Mouse (Mus musculus) CD4-positive helper T cell, adult 2 months (primary cell): Measurements from ENCODE around the gene Spin1.
"Not testable (repeated sequence)": the region's sequence is repeated elsewhere in the genome, so short reads cannot be mapped to it uniquely, and the experiment has no call there.

ENCODE experiments used
- DNase-seq: peaks from one replicate; pipeline ENCODE4 v3.0.0-alpha.2; 2012; ENCODE audit warnings: low read depth, missing footprints, low spot score

The Spin1 gene

DNA sequence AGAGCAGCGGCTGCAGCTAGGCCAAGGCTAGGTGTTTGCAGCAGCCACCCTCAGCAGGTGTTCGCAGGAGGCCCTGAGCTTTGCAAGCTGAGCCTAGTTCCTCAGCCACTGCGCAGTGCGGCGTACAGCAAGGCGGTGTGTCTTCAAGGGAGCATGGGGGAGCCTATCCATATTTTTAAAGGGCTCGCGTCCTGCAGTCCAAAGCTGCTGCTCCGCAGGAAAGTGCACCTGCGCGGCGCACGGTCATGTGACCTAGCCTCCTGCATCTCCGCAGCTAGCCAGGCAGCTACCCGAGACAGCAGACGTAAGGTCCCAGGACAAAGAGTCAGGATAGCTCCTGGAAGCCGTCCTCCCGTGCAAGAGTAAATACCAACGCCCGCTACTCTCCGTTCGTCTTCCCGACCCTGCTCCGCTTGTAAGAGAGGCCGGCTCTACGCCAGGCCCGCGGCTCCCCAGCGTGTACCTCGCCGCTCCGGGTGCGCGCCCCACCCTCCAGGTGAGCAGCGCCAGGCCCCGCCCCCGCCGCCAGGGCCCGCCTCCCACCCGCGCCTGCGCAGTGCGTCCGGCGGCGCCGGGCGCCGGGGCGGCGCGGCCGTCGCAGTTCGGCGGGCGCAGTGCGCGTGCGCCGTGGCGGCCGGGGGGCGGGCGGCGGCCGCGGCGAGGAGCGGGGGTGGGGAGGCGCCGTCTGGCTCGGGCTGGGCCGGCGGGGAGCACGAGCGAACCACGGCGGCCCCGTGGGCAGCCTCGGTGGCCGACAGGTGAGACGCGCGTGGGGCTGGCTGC is at the start of gene Spin1:
Gene Spin1 (plus strand): TSS at position 648 of the 783 bp plus-strand sequence.
- peak; percentile 86 for DNase-seq

DNA sequence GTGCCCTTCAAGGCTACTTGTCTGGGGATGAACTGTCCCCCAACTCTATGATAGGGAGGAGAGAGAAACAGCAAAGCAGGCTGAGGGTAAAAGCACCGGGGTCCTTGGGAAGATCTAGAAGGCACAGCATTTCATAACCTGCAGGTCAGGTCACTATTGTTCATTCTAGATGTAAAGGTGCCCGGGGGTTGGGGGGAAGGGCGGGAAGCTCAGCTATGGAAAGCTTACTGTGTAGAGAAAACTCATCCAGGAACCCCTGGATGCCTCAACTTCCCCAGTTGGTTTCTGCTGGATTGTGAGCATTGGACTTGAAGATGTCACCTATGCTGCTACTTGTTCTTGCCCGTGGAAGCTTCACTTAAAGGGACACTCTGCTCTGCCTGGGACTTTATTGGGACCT is 49.7 kb upstream of the Spin1 start:
- DNase-seq = no peak

DNA sequence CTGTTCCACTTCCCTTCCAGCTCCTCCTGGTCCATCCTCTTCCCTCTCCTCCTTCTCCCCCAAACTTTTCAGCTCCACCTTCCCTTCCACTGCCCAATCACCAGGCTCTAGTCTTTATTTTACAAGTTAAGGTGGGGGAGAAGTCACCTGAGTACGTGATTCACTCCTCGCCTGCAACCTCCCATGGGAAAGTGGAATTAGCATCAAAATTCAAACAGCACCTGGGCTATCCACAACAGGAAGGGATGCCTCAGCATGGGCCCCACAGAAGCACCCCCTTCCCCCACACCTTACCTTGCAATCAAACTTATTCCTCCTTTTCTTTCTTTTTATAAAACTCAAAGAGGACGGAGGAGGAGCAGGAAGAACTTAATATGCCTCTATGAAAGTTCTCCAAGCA is 48.3 kb upstream of the Spin1 start:
- no peak for DNase-seq

GRCm38 (mm10) chr13:51063024-51063423 is 37.7 kb upstream of the Spin1 start:
- DNase-seq = no peak

GRCm38 (mm10) chr13:51063721-51064120 is 37.0 kb upstream of the Spin1 start:
- DNase-seq = no peak

DNA sequence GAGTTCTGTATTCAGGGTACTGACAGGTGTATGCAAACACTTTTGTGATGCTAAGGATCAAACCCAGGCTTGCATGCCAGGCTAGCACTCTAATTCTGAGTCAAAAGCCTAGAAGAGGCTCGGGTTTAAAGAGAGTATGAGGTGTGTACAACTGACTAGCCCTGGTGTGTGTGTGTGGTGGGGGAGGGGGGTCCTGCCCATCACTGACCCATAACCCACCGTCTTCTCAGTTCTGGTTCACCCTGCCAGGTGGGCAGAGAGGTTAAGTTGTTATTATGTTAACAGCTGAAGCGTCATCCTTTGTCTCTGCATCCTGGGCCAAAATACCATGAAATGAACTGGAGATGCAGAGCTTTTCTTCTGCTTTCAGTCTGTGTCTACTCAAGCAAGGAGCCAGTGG is 36.3 kb upstream of the Spin1 start:
- DNase-seq = no peak

- DNase-seq = no peak
Measured at GRCm38 (mm10) chr13:51071063-51071680, 29.5 kb upstream of the Spin1 start.

DNA sequence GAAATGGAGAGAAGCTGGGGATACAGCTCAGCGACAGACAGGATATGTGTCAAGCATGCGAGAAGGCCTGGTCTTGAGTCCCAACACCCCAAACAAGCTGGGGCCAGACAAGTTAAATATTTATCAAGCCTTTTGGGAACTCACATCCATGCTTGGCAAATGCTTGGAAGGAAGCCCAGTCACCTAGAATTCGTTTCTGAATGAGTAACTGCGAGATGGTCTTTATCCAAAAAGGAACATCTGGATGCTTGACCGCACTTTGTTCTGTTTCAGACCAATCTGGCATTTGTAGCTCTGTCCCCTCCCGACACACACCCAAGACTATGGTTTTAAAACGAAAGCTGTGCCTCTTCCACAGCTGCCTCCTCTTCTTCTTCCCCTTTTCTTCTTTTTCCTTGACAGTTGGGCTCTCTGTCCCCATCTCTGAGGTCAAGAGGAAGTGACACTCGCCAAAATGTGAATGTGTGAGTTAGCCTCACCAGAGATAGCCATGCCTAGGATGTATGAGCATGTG is 28.9 kb upstream of the Spin1 start:
- no peak for DNase-seq

- DNase-seq = no peak
Measured at GRCm38 (mm10) chr13:51072917-51073843, 27.5 kb upstream of the Spin1 start.

GRCm38 (mm10) chr13:51074081-51074680 is 26.5 kb upstream of the Spin1 start:
- no peak for DNase-seq

GRCm38 (mm10) chr13:51076191-51076590 is 24.5 kb upstream of the Spin1 start:
- DNase-seq = not testable (repeated sequence)

- not testable (repeated sequence) for DNase-seq
Measured at GRCm38 (mm10) chr13:51078586-51078985, 22.1 kb upstream of the Spin1 start.

DNA sequence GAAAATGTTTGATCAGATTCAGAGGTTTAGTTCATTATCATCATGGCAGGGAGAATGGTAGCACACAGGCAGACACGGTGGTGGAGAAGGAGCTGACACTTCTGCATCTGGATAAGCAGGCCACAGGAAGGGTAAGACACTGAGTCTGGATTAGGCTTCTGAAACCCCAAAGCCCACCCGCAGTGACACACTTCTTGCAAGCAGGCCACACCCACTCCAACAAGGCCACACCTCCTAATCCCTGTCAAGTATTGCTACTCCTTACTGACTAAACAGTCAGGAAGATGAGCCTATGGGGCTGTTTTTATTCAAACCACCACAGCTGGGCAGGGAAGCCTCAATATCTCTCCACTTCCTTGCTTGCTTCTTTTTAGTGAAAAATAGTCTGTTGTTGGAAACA is 19.9 kb upstream of the Spin1 start:
- DNase-seq = no peak

DNA sequence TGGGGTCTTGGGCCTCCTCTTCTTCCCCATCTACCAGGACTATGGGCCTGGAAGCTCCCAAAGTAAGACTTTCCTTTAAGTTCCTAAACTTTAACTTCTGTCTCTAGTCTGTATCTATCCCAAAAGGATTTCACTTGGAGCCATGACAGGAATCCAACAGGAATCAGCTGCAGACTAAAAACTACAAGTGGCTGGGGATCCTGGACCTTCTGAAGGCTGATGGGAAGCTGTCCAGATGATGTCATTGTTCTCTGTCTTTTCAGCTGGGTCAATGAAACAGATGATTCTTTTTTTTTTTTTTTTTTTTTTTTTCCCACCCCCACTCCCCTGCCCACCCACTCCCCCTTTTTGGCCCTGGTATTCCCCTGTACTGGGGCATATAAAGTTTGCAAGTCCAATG is 16.4 kb upstream of the Spin1 start:
- no peak for DNase-seq

DNA sequence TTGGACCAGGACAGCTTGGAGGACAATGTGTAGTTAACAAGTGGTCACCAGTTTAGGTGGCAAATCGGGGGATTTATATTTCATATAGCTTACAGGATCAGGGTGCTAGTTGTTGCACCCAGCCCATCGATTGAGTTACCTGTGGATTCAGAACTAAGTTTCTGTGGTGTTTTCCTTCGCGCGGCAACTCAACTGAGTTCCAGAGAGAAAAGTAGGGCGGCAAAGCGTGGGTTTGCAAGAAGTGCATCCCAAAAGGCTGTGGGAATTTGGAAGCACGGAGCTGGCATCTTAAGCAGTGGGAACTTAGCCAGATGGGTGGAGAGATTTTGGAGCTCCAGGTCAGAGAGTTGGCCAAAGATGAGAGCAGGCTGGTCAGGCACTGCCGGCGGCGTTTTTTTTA is 14.7 kb upstream of the Spin1 start:
- DNase-seq = no peak

GRCm38 (mm10) chr13:51087253-51087652 is 13.4 kb upstream of the Spin1 start:
- DNase-seq = no peak

- DNase-seq = peak; percentile 40
Measured at GRCm38 (mm10) chr13:51088207-51088606, 12.5 kb upstream of the Spin1 start.

DNA sequence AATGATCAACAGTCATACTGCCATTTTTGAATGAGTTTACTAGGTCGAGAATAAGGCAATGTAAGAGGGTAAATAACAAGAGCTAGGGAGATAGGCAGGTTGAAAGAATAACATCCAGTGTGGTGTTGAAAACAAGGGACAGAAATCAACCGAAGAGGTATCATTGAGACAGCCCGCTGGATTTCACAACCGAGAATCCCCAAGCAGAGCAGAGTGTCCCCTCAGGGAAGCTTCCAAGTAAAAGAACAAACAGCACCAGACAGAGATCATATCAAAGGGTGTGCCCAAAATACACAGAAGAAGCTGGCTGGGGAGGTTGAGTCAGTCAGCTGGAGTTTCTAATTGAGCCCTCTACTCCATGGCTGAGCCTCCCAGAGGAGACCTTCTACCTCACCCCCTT is 11.6 kb upstream of the Spin1 start:
- no peak for DNase-seq

- DNase-seq = no peak
Measured at GRCm38 (mm10) chr13:51090105-51090661, 10.5 kb upstream of the Spin1 start.

GRCm38 (mm10) chr13:51093430-51093829 is 7.2 kb upstream of the Spin1 start:
- DNase-seq = no peak
